Mouse (Mus musculus): ENCODE data around the gene Lsp1. TPM values are rescaled to one million over a fixed set of nuclear protein-coding genes. Genes with fewer than 3 reads are reported as not detected.

The Lsp1 gene
- polyA plus RNA-seq, 1 experiment from 2014 or later, result 156 TPM

DNA sequence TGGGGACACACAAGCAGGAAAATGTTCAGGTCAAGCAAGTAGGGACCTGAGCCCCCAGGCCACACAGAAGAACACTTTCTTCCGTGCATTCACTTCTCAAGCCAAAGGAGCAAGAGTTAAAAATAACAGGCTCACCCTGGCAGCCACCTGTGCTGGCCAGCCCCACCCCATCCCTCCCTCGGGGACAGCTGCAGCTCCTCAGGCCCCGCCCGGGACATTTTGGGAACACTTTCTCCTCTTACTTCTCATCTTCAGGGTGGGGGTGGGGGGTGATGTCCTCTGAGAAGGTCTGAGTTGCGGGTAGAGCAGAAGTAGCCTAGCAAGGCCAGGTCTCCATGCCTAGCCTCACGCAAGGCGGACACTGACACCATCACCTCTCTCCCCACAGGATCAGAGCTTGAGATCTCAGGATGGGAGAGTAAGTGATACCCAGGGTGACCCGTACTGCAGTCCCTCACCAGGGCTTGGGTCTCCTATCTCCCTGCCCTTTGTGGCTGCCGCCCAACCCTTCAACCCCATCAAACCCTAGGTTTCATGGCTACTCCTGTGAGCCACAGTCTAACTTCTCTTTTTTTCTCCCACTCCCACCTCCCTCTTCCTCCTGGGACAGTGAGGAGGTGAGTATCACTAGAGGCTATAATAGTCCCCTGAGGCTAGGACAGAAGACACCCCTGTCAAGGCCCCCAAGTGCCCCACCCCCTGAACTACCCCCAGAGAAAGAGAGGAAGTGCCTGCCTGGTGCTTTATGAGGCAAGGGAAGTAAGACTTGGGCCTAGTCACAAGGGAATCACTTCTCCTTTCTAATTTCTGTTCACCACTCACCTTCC lies 18.3 kb upstream of the Lsp1 start:
- Histone ChIP-seq H3K27ac (ENCODE audit: low read length) (no peak overlapping the region), H3K4me3 (ENCODE audit: low read length) (no peak overlapping the region), H3K36me3 (ENCODE audit: insufficient read depth, low read length) (no peaks in the 10 kb centered on the region), H3K4me2 (replicated peaks; ENCODE audit: low read depth, low read length) (no peak overlapping the region), H3K9me3 (ENCODE audit: low read length) (no peaks in the 10 kb centered on the region), H3K9ac (replicated peaks; ENCODE audit: low read length) (no peak overlapping the region; the same call in 1 of the 2 replicates), H3K4me1 (ENCODE audit: insufficient read depth, low read length) (peaks cover 15% of the 10 kb centered on the region), H3K27me3 (ENCODE audit: insufficient read depth, low read length) (no peaks in the 10 kb centered on the region)
- ATAC-seq (ENCODE audit: low FRiP score, low TSS enrichment), result no peak
- WGBS, result 65% methylated on average over 9 of the region's 9 CpGs

DNA sequence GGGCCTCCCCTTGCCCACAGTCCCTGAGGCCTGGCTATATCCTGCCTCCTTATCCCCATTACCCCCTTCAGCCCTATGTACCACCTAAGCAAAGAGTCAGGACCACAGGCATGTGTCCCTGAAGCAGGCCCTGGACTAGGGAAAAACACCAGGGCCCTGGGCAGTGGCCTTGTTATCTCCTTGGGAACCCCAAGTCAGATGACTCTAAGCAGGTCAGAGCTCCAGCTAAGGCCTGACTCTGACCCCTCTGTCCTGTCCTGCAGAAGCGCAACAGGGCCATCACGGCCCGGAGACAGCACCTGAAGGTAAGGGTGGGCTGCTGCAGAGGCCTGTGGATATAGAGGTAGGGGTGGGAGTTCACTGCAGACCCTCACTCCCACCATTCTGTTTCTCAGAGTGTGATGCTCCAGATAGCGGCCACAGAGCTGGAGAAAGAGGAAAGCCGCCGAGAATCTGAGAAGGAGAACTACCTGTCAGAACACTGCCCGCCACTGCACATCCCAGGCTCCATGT lies 17.6 kb upstream of the Lsp1 start:
- H3K27ac ChIP-seq (ENCODE audit: low read length), result no peak overlapping the region
- WGBS, result 90% methylated on average over 7 of the region's 7 CpGs
- no peak for ATAC-seq (ENCODE audit: low FRiP score, low TSS enrichment)

DNA sequence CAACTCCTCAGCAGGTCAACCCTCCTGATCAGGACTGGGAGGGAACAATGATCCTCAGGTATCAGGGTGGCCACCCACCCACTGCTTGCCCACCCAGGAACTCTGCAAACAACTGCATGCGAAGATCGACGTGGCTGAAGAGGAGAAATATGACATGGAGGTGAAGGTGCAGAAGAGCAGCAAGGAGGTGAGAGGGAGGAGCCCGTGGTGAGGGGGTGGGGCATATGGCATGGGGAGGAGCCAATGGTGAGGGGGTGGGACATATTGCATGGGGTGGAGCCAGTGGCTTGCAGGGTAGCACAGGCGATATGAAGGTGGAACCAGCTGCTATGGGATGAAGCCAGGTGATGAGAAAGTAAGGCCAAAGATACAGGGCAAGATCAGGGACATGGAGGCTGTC lies 17.1 kb upstream of the Lsp1 start:
- Histone ChIP-seq H3K9ac (replicated peaks; ENCODE audit: low read length) (no peak overlapping the region), H3K4me2 (replicated peaks; ENCODE audit: low read depth, low read length) (no peak overlapping the region), H3K4me1 (ENCODE audit: insufficient read depth, low read length) (peaks cover 14% of the 10 kb centered on the region), H3K9me3 (ENCODE audit: low read length) (no peaks in the 10 kb centered on the region), H3K36me3 (ENCODE audit: insufficient read depth, low read length) (no peaks in the 10 kb centered on the region), H3K27me3 (ENCODE audit: insufficient read depth, low read length) (no peaks in the 10 kb centered on the region), H3K4me3 (ENCODE audit: low read length) (no peak overlapping the region), H3K27ac (ENCODE audit: low read length) (no peak overlapping the region)
- WGBS, result 78% methylated on average over 5 of the region's 5 CpGs
- ATAC-seq (ENCODE audit: low FRiP score, low TSS enrichment), result no peak

More for the DNA sequence above, 17.6 kb upstream of the Lsp1 start:
- Histone ChIP-seq H3K4me1 (ENCODE audit: insufficient read depth, low read length) (peaks cover 14% of the 10 kb centered on the region), H3K36me3 (ENCODE audit: insufficient read depth, low read length) (no peaks in the 10 kb centered on the region), H3K27me3 (ENCODE audit: insufficient read depth, low read length) (no peaks in the 10 kb centered on the region), H3K9ac (replicated peaks; ENCODE audit: low read length) (no peak overlapping the region; the same call in 1 of the 2 replicates), H3K4me2 (replicated peaks; ENCODE audit: low read depth, low read length) (no peak overlapping the region), H3K4me3 (ENCODE audit: low read length) (no peak overlapping the region), H3K9me3 (ENCODE audit: low read length) (no peaks in the 10 kb centered on the region)

DNA sequence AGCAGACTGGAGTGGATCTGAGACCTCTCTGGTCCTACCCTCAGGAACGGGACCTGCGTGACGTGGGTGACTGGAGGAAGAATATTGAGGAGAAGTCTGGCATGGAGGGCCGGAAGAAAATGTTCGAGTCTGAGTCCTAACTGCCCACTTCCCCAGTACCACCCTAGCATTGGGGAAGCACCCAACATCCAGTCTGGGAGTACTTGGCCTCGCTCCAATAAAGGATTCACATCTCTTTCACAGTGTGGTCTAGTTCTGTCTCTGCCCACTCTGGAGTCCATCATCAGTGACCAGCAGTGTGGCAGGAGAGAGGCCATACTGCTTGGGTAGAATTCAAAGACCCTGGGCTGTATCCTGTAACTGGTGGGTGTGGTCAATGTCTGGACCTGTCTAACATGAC lies 16.4 kb upstream of the Lsp1 start:
- H3K27ac ChIP-seq (ENCODE audit: low read length), result no peak overlapping the region
- H3K27me3 ChIP-seq (ENCODE audit: insufficient read depth, low read length), result no peaks in the 10 kb centered on the region
- no peak for ATAC-seq (ENCODE audit: low FRiP score, low TSS enrichment)
- WGBS, result 95% methylated on average over 6 of the region's 6 CpGs
- H3K4me1 ChIP-seq (ENCODE audit: insufficient read depth, low read length), result peaks cover 14% of the 10 kb centered on the region
- no peaks in the 10 kb centered on the region for H3K36me3 ChIP-seq (ENCODE audit: insufficient read depth, low read length)
- H3K4me2 ChIP-seq (replicated peaks; ENCODE audit: low read depth, low read length), result no peak overlapping the region
- no peaks in the 10 kb centered on the region for H3K9me3 ChIP-seq (ENCODE audit: low read length)
- H3K4me3 ChIP-seq (ENCODE audit: low read length), result no peak overlapping the region
- H3K9ac ChIP-seq (replicated peaks; ENCODE audit: low read length), result no peak overlapping the region

DNA sequence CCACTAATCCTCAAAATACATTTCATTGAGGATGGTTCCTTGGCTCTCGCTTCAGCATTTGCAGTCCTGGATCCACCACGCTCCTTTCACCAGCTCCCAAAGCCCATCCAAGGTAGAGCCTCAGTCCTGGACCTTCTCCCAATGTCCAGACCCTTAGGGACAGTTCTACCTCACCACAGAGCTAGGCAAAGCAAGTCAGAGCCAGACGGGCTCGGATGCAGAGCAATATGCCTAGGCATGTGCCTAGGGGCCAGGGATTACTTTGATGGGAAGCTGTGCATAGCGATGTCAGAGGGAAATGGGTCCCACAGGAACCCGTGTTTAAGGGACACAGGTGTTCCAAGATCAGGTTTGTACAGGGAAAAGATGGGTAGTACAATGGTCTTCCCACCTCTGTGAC lies 15.3 kb upstream of the Lsp1 start:
- no peaks in the 10 kb centered on the region for H3K27me3 ChIP-seq (ENCODE audit: insufficient read depth, low read length)
- no peak overlapping the region for H3K27ac ChIP-seq (ENCODE audit: low read length)
- no peak for ATAC-seq (ENCODE audit: low FRiP score, low TSS enrichment)
- H3K4me2 ChIP-seq (replicated peaks; ENCODE audit: low read depth, low read length), result no peak overlapping the region
- H3K36me3 ChIP-seq (ENCODE audit: insufficient read depth, low read length), result no peaks in the 10 kb centered on the region
- no peaks in the 10 kb centered on the region for H3K9me3 ChIP-seq (ENCODE audit: low read length)
- WGBS, result 92% methylated on average over 6 of the region's 6 CpGs
- H3K9ac ChIP-seq (replicated peaks; ENCODE audit: low read length), result no peak overlapping the region
- peaks cover 14% of the 10 kb centered on the region for H3K4me1 ChIP-seq (ENCODE audit: insufficient read depth, low read length)
- H3K4me3 ChIP-seq (ENCODE audit: low read length), result no peak overlapping the region

DNA sequence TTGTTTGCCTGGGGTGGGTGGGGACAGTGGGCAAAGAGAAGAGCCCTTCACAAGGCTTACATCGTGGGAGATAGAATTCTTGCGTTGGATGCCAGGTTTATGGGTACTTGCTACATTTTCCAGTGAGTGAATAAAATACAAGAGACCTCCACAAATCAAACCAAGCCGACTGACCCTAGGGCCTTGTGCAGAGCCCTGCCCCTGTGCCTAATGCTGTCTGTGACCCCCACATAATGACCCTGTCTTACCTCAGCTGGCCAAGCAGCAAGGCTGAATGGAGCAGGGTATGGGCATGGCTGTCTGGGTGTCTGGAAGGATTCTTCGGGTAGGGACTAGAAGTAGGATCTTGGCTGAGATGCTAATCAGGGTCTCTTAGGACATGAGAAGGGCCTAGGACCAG lies 14.3 kb upstream of the Lsp1 start:
- Histone ChIP-seq H3K36me3 (ENCODE audit: insufficient read depth, low read length) (no peaks in the 10 kb centered on the region), H3K4me3 (ENCODE audit: low read length) (no peak overlapping the region), H3K4me1 (ENCODE audit: insufficient read depth, low read length) (peaks cover 8% of the 10 kb centered on the region), H3K9ac (replicated peaks; ENCODE audit: low read length) (no peak overlapping the region), H3K4me2 (replicated peaks; ENCODE audit: low read depth, low read length) (no peak overlapping the region), H3K27me3 (ENCODE audit: insufficient read depth, low read length) (no peaks in the 10 kb centered on the region), H3K9me3 (ENCODE audit: low read length) (no peaks in the 10 kb centered on the region), H3K27ac (ENCODE audit: low read length) (no peak overlapping the region)
- no peak for ATAC-seq (ENCODE audit: low FRiP score, low TSS enrichment)
- WGBS, result 79% methylated on average over 4 of the region's 4 CpGs

DNA sequence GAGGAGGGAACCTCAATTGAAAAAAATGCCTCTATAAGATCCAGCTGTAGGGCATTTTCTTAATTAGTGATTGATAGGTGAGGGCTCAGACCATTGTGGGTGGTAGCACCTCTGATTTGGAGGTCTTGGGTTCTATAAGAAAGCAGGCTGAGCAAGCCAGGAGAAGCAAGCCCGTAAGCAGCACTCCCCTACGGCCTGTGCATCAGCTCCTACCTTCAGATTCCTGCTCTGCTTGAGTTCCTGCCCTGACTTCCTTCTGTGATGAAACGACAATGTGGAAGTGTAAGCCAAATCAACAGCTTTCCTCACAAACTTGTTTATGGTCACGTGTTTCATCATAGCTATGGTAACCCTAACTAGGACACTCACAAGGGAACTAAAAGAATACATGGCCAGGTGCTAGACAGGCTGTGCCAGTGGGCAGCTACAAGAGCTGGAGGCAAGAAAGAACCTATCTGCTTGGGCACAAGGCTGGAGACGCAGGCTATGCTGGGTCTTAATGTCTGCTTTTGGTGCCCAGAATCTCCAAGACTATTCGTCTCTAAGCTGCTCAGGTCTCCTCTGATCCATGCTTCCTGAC lies 11.5 kb upstream of the Lsp1 start:
- Histone ChIP-seq H3K27ac (ENCODE audit: low read length) (no peak overlapping the region), H3K27me3 (ENCODE audit: insufficient read depth, low read length) (no peaks in the 10 kb centered on the region), H3K4me3 (ENCODE audit: low read length) (no peak overlapping the region), H3K4me2 (replicated peaks; ENCODE audit: low read depth, low read length) (no peak overlapping the region), H3K9me3 (ENCODE audit: low read length) (no peaks in the 10 kb centered on the region), H3K4me1 (ENCODE audit: insufficient read depth, low read length) (peaks cover 9% of the 10 kb centered on the region; the same call in 1 of the 2 replicates), H3K36me3 (ENCODE audit: insufficient read depth, low read length) (no peaks in the 10 kb centered on the region), H3K9ac (replicated peaks; ENCODE audit: low read length) (no peak overlapping the region)
- ATAC-seq (ENCODE audit: low FRiP score, low TSS enrichment), result no peak
- WGBS, result 75% methylated on average over 6 of the region's 6 CpGs

DNA sequence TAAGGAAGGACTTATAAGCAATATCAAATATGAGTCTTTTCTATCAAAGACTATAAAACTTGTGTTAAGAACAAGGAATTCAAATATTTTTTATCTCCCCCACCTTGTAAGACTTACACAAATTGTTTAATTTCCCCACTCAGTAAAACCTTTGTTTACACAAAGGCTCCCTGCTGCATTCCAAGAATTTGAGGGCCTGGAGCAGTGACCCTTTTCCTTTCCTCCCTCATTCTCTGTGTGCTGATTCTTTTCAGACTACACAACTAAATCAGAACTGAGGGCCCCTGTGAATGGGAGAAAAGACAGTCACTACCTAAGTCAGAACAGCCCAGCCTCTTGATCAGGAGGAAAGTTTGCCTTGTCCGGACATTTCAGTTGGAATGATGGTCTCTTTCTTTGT lies 5.9 kb upstream of the Lsp1 start:
- no peak overlapping the region for H3K4me2 ChIP-seq (replicated peaks; ENCODE audit: low read depth, low read length)
- peaks cover 39% of the 10 kb centered on the region for H3K4me1 ChIP-seq (ENCODE audit: insufficient read depth, low read length)
- WGBS, result 24% methylated on average over 1 of the region's 1 CpGs
- no peak overlapping the region for H3K4me3 ChIP-seq (ENCODE audit: low read length)
- no peaks in the 10 kb centered on the region for H3K36me3 ChIP-seq (ENCODE audit: insufficient read depth, low read length)
- no peak overlapping the region; the same call in 1 of the 2 replicates for H3K9ac ChIP-seq (replicated peaks; ENCODE audit: low read length)
- no peak for ATAC-seq (ENCODE audit: low FRiP score, low TSS enrichment)
- no peaks in the 10 kb centered on the region for H3K9me3 ChIP-seq (ENCODE audit: low read length)
- H3K27me3 ChIP-seq (ENCODE audit: insufficient read depth, low read length), result no peaks in the 10 kb centered on the region
- H3K27ac ChIP-seq (ENCODE audit: low read length), result peak overlapping the region; percentile 93

DNA sequence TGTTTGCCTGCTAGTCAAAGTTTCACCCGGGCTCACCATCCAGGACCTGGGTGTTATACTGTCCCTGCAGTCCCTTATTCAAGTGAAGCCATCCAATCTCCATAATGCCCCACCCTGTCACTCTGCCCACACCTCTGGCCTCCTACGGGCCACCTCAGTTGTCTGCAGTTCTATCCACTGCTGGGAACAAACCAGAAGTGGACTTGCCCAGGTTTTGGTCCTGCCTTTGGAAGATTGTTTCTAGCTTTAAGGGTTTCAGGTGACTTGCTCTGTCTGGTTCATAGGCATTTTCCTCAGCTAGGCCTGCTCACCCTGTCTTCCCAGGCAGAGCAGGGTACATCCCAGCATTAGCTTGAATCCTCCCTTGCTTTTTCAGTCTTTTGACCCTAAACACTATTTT lies 5.4 kb upstream of the Lsp1 start:
- peaks cover 39% of the 10 kb centered on the region for H3K4me1 ChIP-seq (ENCODE audit: insufficient read depth, low read length)
- 40% methylated on average over 2 of the region's 2 CpGs for WGBS

DNA sequence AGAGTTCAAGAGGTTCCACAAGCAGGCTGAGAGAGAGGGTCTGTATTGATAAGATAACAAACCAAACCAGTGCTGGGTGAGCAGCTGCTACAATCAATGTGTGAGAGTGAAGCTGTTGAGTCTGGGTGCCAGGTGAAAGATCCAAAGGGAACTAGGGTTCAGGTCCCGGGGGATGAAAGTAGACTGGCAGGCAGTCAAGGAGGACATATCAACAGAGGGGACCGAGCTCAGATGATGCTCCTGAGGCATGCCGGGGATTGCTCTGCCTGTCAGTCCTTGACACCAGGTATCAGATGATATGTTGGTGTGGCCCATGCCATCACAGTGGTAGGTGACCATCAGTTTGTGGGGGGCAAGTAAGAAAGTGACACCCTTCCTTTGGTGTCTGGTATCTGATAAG lies 3.8 kb upstream of the Lsp1 start:
- H3K27ac ChIP-seq (ENCODE audit: low read length), result peak overlapping the region; percentile 93
- H3K27me3 ChIP-seq (ENCODE audit: insufficient read depth, low read length), result no peaks in the 10 kb centered on the region
- H3K4me3 ChIP-seq (ENCODE audit: low read length), result no peak overlapping the region
- peak overlapping the region; percentile 20; the same call in 1 of the 2 replicates for H3K9ac ChIP-seq (replicated peaks; ENCODE audit: low read length)
- H3K9me3 ChIP-seq (ENCODE audit: low read length), result no peaks in the 10 kb centered on the region
- WGBS, result 77% methylated on average over 3 of the region's 3 CpGs
- ATAC-seq (ENCODE audit: low FRiP score, low TSS enrichment), result no peak
- H3K4me2 ChIP-seq (replicated peaks; ENCODE audit: low read depth, low read length), result no peak overlapping the region
- H3K4me1 ChIP-seq (ENCODE audit: insufficient read depth, low read length), result peaks cover 39% of the 10 kb centered on the region
- H3K36me3 ChIP-seq (ENCODE audit: insufficient read depth, low read length), result no peaks in the 10 kb centered on the region

More for the DNA sequence above, 5.4 kb upstream of the Lsp1 start:
- H3K9me3 ChIP-seq (ENCODE audit: low read length), result no peaks in the 10 kb centered on the region
- H3K36me3 ChIP-seq (ENCODE audit: insufficient read depth, low read length), result no peaks in the 10 kb centered on the region
- H3K4me2 ChIP-seq (replicated peaks; ENCODE audit: low read depth, low read length), result no peak overlapping the region
- no peak overlapping the region for H3K4me3 ChIP-seq (ENCODE audit: low read length)
- H3K27ac ChIP-seq (ENCODE audit: low read length), result peak overlapping the region; percentile 93
- no peak for ATAC-seq (ENCODE audit: low FRiP score, low TSS enrichment)
- H3K27me3 ChIP-seq (ENCODE audit: insufficient read depth, low read length), result no peaks in the 10 kb centered on the region
- no peak overlapping the region; the same call in 1 of the 2 replicates for H3K9ac ChIP-seq (replicated peaks; ENCODE audit: low read length)
